Mouse (Mus musculus) embryonic fibroblast, embryonic 13.5 days (primary cell): ENCODE results near the gene Fes. TPM values are rescaled to one million over a fixed set of nuclear protein-coding genes. Genes with fewer than 3 reads are reported as not detected.

Experiments used
- H3K27ac ChIP-seq: 2 replicates; pipeline ENCODE4 v1.5.1; 2012; ENCODE audit warnings: low read length, control low read depth, inconsistent platforms; ENCODE audit not compliant: insufficient read depth
- H3K4me1 ChIP-seq: 2 replicates; pipeline ENCODE4 v1.6.1; 2011; ENCODE audit warnings: low read length; ENCODE audit not compliant: control insufficient read depth, insufficient read depth
- H3K4me3 ChIP-seq: 2 replicates; pipeline ENCODE4 v1.5.1; 2011; ENCODE audit warnings: mild to moderate bottlenecking, control low read depth, low read length; ENCODE audit not compliant: insufficient read depth
- CTCF ChIP-seq: IDR thresholded peaks from 2 replicates; pipeline ENCODE4 v1.5.1; 2011; ENCODE audit warnings: mild to moderate bottlenecking, control low read depth, low read length, moderate library complexity, borderline replicate concordance; ENCODE audit not compliant: insufficient read depth
- POLR2A ChIP-seq: IDR thresholded peaks from 2 replicates; pipeline ENCODE4 v1.6.1; 2011; ENCODE audit warnings: low read depth, mild to moderate bottlenecking, control low read depth, low read length, moderate library complexity
- polyA plus RNA-seq: library from polyadenylated mRNA; stranded (reverse); fragments of >200 nt; gene quantifications from 2 replicates; pipeline ENCODE4 v1.2.4, GENCODE M21; 2011; ENCODE audit warnings: low read depth; ENCODE audit not compliant: missing spikeins, insufficient read length

Gene Fes
- polyA plus RNA-seq, 1 experiment = 7.5 TPM

- Histone ChIP-seq H3K4me3 (no peak within 1 kb of the TSS), H3K4me1 (peaks cover 10% of the 10 kb centered on the region), H3K27ac (peak within 1 kb of the TSS; percentile 80)
- TF ChIP-seq POLR2A (no peak), CTCF (no peak)
These were observed 17.5 kb upstream of the Fes start, which contains the start of gene Furin for GRCm38 (mm10) chr7:80405188-80405695. Furin (minus strand) TSS chr7:80405436.

GRCm38 (mm10) chr7:80404101-80404894, 16.6 kb upstream of the Fes start:
- TF ChIP-seq POLR2A (0 out of 2 replicates have a peak, but pooled peaks have one; percentile 6), CTCF (no peak)
- Histone ChIP-seq H3K4me3 (no peak overlapping the region), H3K27ac (peak overlapping the region; percentile 80), H3K4me1 (peaks cover 10% of the 10 kb centered on the region)

GRCm38 (mm10) chr7:80403551-80403950, 15.8 kb upstream of the Fes start:
- peaks cover 10% of the 10 kb centered on the region for H3K4me1 ChIP-seq
- peak overlapping the region; percentile 80 for H3K27ac ChIP-seq
- H3K4me3 ChIP-seq = no peak overlapping the region
- TF ChIP-seq POLR2A (peak; percentile 52), CTCF (no peak)

- peak; percentile 30 for TF ChIP-seq POLR2A
- TF ChIP-seq CTCF = no peak
- Histone ChIP-seq H3K4me3 (peak overlapping the region; percentile 49), H3K27ac (peak overlapping the region; percentile 80), H3K4me1 (peaks cover 10% of the 10 kb centered on the region)
These were observed 15.0 kb upstream of the Fes start for GRCm38 (mm10) chr7:80402651-80403321.

GRCm38 (mm10) chr7:80401860-80402641, 14.3 kb upstream of the Fes start:
- H3K27ac ChIP-seq = peak overlapping the region; percentile 92
- TF ChIP-seq POLR2A = no peak
- no peak for TF ChIP-seq CTCF
- peak overlapping the region; percentile 96 for H3K4me3 ChIP-seq
- peaks cover 10% of the 10 kb centered on the region for H3K4me1 ChIP-seq

- Histone ChIP-seq H3K4me1 (peaks cover 10% of the 10 kb centered on the region), H3K4me3 (peak overlapping the region; percentile 96), H3K27ac (peak overlapping the region; percentile 92)
- TF ChIP-seq POLR2A (peak; percentile 78), CTCF (no peak)
These were observed 13.5 kb upstream of the Fes start for GRCm38 (mm10) chr7:80401041-80401859.

- peaks cover 10% of the 10 kb centered on the region for H3K4me1 ChIP-seq
- peak overlapping the region; percentile 96 for H3K4me3 ChIP-seq
- TF ChIP-seq POLR2A = no peak
- TF ChIP-seq CTCF = no peak
- H3K27ac ChIP-seq = peak overlapping the region; percentile 92
These were observed 12.8 kb upstream of the Fes start for GRCm38 (mm10) chr7:80400571-80400970.

GRCm38 (mm10) chr7:80400099-80400498, 12.4 kb upstream of the Fes start:
- H3K4me1 ChIP-seq = peaks cover 10% of the 10 kb centered on the region
- TF ChIP-seq POLR2A (no peak), CTCF (no peak)
- peak overlapping the region; percentile 96 for H3K4me3 ChIP-seq
- H3K27ac ChIP-seq = peak overlapping the region; percentile 92

GRCm38 (mm10) chr7:80398654-80399444, 11.1 kb upstream of the Fes start:
- H3K27ac ChIP-seq = no peak overlapping the region
- H3K4me3 ChIP-seq = no peak overlapping the region
- no peak for TF ChIP-seq CTCF
- TF ChIP-seq POLR2A = no peak
- H3K4me1 ChIP-seq = no peaks in the 10 kb centered on the region
